Mouse (Mus musculus): ENCODE measurements around the gene Nupr1. TPM values are rescaled to one million over a fixed set of nuclear protein-coding genes. Genes with fewer than 3 reads are reported as not detected.

The Nupr1 gene
- polyA plus RNA-seq, 1 experiment from 2014 or later, result 2.8 TPM

DNA sequence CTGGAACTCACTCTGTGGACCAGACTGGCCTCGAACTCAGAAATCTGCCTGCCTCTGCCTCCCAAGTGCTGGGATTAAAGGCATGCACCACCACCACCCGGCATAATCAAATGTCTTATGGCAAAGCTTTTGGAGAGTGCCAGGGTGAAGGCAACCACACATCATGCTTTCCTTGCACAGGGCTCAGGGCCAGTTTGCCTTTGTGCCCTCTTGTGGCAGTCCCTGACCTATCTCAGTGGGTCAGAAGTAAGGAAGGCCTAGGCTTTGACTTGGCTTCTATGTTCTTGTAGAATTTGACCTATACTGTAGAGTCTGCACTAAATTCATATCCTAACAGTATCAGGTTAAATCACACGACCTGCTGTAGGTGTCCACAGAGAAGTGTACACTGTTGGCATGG, 14.0 kb downstream of the Nupr1 start:
- Histone ChIP-seq H3K27me3 (ENCODE audit: control insufficient read depth, insufficient read depth, low read length) (no peaks in the 10 kb centered on the region), H3K4me2 (no peak overlapping the region), H3K4me1 (ENCODE audit: control insufficient read depth, insufficient read depth, low read length) (no peaks in the 10 kb centered on the region), H3K9me3 (ENCODE audit: control insufficient read depth, low read length) (no peaks in the 10 kb centered on the region), H3K4me3 (ENCODE audit: low read depth, low read length) (no peak overlapping the region), H3K9ac (ENCODE audit: low read length) (no peak overlapping the region), H3K27ac (ENCODE audit: low read depth, low read length) (no peak overlapping the region), H3K36me3 (ENCODE audit: control insufficient read depth, insufficient read depth, low read length) (no peaks in the 10 kb centered on the region)
- 76% methylated on average over 3 of the region's 3 CpGs for WGBS
- DNase-seq (ENCODE audit: low spot score, missing footprints), result no peak
- no peak for ATAC-seq (ENCODE audit: low FRiP score)

DNA sequence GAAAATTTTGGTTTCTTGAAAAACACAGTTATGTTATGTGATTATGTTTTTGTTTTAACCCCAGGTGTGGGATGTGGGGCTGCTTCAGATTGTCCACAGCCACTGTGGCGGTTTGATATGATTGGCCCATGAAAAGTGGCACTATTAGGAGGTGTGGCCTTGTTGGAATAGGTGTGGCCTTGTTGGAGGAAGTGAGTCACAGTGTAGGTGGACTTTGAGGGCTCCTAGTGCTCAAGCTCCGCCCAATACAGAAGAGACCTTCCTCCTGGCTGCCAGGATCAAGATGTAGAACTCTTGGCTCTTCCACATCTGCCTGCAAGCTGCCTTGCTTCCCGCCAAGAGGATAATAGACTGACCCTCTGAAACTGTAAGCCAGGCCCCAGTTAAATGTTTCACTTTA, 17.9 kb downstream of the Nupr1 start:
- WGBS, result 77% methylated on average over 3 of the region's 3 CpGs
- Histone ChIP-seq H3K4me1 (ENCODE audit: control insufficient read depth, insufficient read depth, low read length) (no peaks in the 10 kb centered on the region), H3K27me3 (ENCODE audit: control insufficient read depth, insufficient read depth, low read length) (no peaks in the 10 kb centered on the region), H3K36me3 (ENCODE audit: control insufficient read depth, insufficient read depth, low read length) (no peaks in the 10 kb centered on the region), H3K4me2 (no peak overlapping the region), H3K4me3 (ENCODE audit: low read depth, low read length) (no peak overlapping the region), H3K9me3 (ENCODE audit: control insufficient read depth, low read length) (no peaks in the 10 kb centered on the region), H3K9ac (ENCODE audit: low read length) (no peak overlapping the region), H3K27ac (ENCODE audit: low read depth, low read length) (no peak overlapping the region)
- no peak for DNase-seq (ENCODE audit: low spot score, missing footprints)
- ATAC-seq (ENCODE audit: low FRiP score), result no peak

DNA sequence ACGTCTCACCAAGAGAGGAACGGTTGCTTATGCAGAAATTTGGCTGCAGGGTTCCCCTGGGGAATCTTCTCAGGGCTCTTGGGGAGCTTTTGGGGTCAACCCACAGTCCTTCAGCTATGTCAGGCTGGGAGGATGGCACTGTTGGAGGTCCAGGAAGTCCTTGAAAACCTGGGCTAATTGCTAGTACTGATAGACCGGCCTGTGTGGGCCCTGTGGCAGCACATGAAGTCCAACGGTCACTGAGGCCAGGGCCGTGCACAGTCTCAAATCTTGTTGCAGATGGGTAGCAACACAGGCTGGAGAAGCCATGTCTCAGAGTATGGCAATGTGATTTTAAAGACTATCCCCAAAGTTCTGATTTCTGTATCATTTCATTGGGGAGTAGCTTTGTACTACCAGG, 22.9 kb downstream of the Nupr1 start:
- Histone ChIP-seq H3K9ac (ENCODE audit: low read length) (no peak overlapping the region), H3K36me3 (ENCODE audit: control insufficient read depth, insufficient read depth, low read length) (no peaks in the 10 kb centered on the region), H3K27me3 (ENCODE audit: control insufficient read depth, insufficient read depth, low read length) (no peaks in the 10 kb centered on the region), H3K27ac (ENCODE audit: low read depth, low read length) (no peak overlapping the region), H3K9me3 (ENCODE audit: control insufficient read depth, low read length) (no peaks in the 10 kb centered on the region), H3K4me3 (ENCODE audit: low read depth, low read length) (no peak overlapping the region), H3K4me2 (no peak overlapping the region), H3K4me1 (ENCODE audit: control insufficient read depth, insufficient read depth, low read length) (no peaks in the 10 kb centered on the region)
- DNase-seq (ENCODE audit: low spot score, missing footprints) (no peak), ATAC-seq (ENCODE audit: low FRiP score) (no peak)
- 85% methylated on average over 5 of the region's 5 CpGs for WGBS

DNA sequence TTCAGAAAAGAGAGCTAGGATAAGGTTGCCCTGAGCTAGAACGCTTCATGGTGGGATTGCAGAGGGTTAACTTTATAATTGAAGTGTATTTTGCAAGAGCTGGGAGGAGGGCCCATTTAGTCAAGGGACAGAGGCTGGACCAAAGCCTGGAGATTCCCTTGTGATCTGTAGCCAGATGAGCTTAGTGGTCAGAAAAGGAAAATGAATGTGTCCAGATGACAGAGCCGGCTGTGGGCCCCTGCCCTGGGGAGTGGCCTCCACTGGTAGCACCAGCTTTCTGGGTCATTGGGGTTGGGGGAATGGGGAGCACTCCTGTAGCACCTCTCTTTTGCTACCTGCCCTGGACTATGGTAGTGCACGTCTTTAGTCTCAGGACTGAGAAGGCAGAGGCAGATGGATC, 23.6 kb downstream of the Nupr1 start:
- Histone ChIP-seq H3K4me2 (no peak overlapping the region), H3K9ac (ENCODE audit: low read length) (no peak overlapping the region), H3K36me3 (ENCODE audit: control insufficient read depth, insufficient read depth, low read length) (no peaks in the 10 kb centered on the region), H3K4me3 (ENCODE audit: low read depth, low read length) (no peak overlapping the region), H3K9me3 (ENCODE audit: control insufficient read depth, low read length) (no peaks in the 10 kb centered on the region), H3K27me3 (ENCODE audit: control insufficient read depth, insufficient read depth, low read length) (no peaks in the 10 kb centered on the region), H3K4me1 (ENCODE audit: control insufficient read depth, insufficient read depth, low read length) (no peaks in the 10 kb centered on the region), H3K27ac (ENCODE audit: low read depth, low read length) (no peak overlapping the region)
- WGBS, result 81% methylated on average over 3 of the region's 3 CpGs
- ATAC-seq (ENCODE audit: low FRiP score), result no peak
- no peak for DNase-seq (ENCODE audit: low spot score, missing footprints)

DNA sequence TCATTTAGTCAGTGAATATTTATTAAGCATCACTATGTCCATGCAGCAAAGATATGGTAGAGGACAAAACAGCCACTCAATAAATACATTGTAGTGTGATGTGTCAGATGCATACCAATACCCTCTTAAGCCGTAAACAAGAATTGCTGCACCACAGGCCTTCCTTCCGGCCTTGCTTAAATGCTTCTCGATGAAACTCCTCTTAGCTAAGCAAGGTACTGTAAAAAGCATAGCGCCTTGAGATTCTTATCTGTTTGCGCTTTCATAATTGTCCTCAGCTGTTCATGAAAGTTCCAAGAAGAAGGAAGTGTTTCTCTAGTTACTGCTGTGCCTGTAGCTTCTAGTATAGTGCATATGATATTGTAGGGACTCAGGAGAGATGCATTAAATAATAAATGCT, 24.1 kb downstream of the Nupr1 start:
- WGBS, result 89% methylated on average over 5 of the region's 5 CpGs
- H3K4me2 ChIP-seq, result no peak overlapping the region
- H3K36me3 ChIP-seq (ENCODE audit: control insufficient read depth, insufficient read depth, low read length), result no peaks in the 10 kb centered on the region
- DNase-seq (ENCODE audit: low spot score, missing footprints) (no peak), ATAC-seq (ENCODE audit: low FRiP score) (no peak)
- no peak overlapping the region for H3K9ac ChIP-seq (ENCODE audit: low read length)
- H3K4me3 ChIP-seq (ENCODE audit: low read depth, low read length), result no peak overlapping the region
- no peaks in the 10 kb centered on the region for H3K4me1 ChIP-seq (ENCODE audit: control insufficient read depth, insufficient read depth, low read length)
- no peak overlapping the region for H3K27ac ChIP-seq (ENCODE audit: low read depth, low read length)
- no peaks in the 10 kb centered on the region for H3K9me3 ChIP-seq (ENCODE audit: control insufficient read depth, low read length)
- no peaks in the 10 kb centered on the region for H3K27me3 ChIP-seq (ENCODE audit: control insufficient read depth, insufficient read depth, low read length)

DNA sequence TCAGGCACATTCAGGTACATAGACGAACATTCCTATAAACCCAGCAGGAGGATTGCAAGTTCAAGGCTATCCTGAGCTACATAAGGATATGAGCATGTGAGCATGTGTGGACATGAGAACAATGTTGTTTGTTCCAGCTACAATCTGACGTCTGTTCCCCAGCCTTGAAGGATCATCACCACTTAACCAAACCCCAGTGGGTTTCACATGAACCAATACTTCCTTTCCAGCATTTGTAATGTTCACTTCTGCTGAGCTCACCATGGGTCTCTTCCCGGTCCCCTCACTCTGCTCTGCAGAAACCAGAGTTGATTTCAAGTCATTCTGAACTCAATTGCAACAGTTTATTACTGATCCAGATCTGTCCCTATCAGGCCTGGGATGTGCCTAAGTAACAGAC, 28.0 kb downstream of the Nupr1 start:
- no peaks in the 10 kb centered on the region for H3K9me3 ChIP-seq (ENCODE audit: control insufficient read depth, low read length)
- DNase-seq (ENCODE audit: low spot score, missing footprints) (no peak), ATAC-seq (ENCODE audit: low FRiP score) (no peak)
- H3K27ac ChIP-seq (ENCODE audit: low read depth, low read length), result no peak overlapping the region
- no peaks in the 10 kb centered on the region for H3K27me3 ChIP-seq (ENCODE audit: control insufficient read depth, insufficient read depth, low read length)
- no peak overlapping the region for H3K4me2 ChIP-seq
- no peaks in the 10 kb centered on the region for H3K4me1 ChIP-seq (ENCODE audit: control insufficient read depth, insufficient read depth, low read length)
- H3K4me3 ChIP-seq (ENCODE audit: low read depth, low read length), result no peak overlapping the region
- WGBS, result 88% methylated on average over 3 of the region's 3 CpGs
- no peak overlapping the region for H3K9ac ChIP-seq (ENCODE audit: low read length)
- H3K36me3 ChIP-seq (ENCODE audit: control insufficient read depth, insufficient read depth, low read length), result no peaks in the 10 kb centered on the region

DNA sequence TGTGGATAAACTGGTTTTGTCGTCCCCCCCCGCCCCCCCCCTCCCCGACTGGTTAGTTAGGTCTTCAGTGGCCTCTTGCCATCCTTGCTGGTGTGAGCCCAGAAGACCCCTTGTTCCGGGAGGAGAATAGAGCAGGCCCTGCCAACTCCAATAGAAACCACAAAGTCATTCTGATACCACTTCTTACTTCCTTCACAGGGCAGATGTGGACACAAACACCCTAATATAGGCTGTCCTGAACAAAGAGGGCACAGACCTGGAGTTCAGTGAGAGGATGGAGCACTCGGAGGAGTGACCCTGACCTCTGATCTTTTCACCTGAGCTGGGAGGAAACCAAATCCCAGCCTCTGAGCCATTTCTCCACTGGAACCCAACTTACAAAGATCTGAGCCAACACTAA, 28.8 kb downstream of the Nupr1 start:
- Histone ChIP-seq H3K27ac (ENCODE audit: low read depth, low read length) (no peak overlapping the region), H3K4me1 (ENCODE audit: control insufficient read depth, insufficient read depth, low read length) (no peaks in the 10 kb centered on the region), H3K27me3 (ENCODE audit: control insufficient read depth, insufficient read depth, low read length) (no peaks in the 10 kb centered on the region), H3K9me3 (ENCODE audit: control insufficient read depth, low read length) (no peaks in the 10 kb centered on the region), H3K36me3 (ENCODE audit: control insufficient read depth, insufficient read depth, low read length) (no peaks in the 10 kb centered on the region), H3K9ac (ENCODE audit: low read length) (no peak overlapping the region), H3K4me2 (no peak overlapping the region), H3K4me3 (ENCODE audit: low read depth, low read length) (no peak overlapping the region)
- no peak for DNase-seq (ENCODE audit: low spot score, missing footprints)
- ATAC-seq (ENCODE audit: low FRiP score), result no peak
- 49% methylated on average over 4 of the region's 5 CpGs for WGBS

DNA sequence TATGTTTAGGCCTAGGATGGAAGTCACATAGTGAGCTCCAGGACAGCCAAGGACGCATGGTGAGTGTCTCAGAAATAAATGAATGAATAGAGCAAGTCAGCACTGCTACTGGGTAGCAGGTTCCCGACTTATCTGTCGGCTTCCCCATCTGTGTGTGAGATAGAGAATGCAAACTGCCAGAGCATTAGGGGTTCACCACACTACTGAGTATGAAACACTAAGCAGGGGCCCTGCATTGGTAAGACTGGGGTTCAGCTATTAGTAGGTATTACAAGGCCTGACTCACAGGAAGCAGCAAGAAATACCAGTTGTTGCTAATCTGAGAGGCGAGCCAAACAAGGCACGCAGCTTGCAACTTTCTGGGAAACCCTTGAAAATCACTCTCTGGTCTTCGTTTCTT, 31.7 kb downstream of the Nupr1 start:
- H3K36me3 ChIP-seq (ENCODE audit: control insufficient read depth, insufficient read depth, low read length), result no peaks in the 10 kb centered on the region
- no peak for DNase-seq (ENCODE audit: low spot score, missing footprints)
- H3K4me3 ChIP-seq (ENCODE audit: low read depth, low read length), result no peak overlapping the region
- H3K4me2 ChIP-seq, result no peak overlapping the region
- H3K4me1 ChIP-seq (ENCODE audit: control insufficient read depth, insufficient read depth, low read length), result no peaks in the 10 kb centered on the region
- no peak overlapping the region for H3K27ac ChIP-seq (ENCODE audit: low read depth, low read length)
- H3K9ac ChIP-seq (ENCODE audit: low read length), result no peak overlapping the region
- H3K27me3 ChIP-seq (ENCODE audit: control insufficient read depth, insufficient read depth, low read length), result no peaks in the 10 kb centered on the region
- no peak for ATAC-seq (ENCODE audit: low FRiP score)
- no peaks in the 10 kb centered on the region for H3K9me3 ChIP-seq (ENCODE audit: control insufficient read depth, low read length)
- 83% methylated on average over 6 of the region's 6 CpGs for WGBS

DNA sequence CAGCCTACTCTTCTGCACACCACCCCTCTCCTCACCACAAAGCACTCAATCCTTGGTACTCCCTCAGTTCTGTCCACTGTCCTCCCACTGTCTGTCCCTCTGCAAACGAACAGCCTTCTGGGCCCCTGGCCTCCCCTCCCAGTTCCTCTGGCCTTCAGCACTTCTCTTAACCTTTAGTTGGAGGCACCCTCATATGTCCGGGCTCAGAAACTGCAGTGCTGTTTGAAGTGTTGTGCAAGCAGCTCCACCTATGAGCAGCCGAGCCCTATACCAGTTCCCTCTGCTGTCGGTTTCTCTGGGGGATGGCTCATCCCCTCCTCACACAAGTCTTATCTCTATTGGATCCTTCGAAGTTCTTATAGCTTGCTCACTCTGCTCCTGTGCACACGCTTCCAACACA, 34.2 kb downstream of the Nupr1 start:
- H3K9me3 ChIP-seq (ENCODE audit: control insufficient read depth, low read length), result no peaks in the 10 kb centered on the region
- ATAC-seq (ENCODE audit: low FRiP score) (no peak), DNase-seq (ENCODE audit: low spot score, missing footprints) (no peak)
- H3K4me1 ChIP-seq (ENCODE audit: control insufficient read depth, insufficient read depth, low read length), result no peaks in the 10 kb centered on the region
- H3K9ac ChIP-seq (ENCODE audit: low read length), result no peak overlapping the region
- no peak overlapping the region for H3K27ac ChIP-seq (ENCODE audit: low read depth, low read length)
- H3K36me3 ChIP-seq (ENCODE audit: control insufficient read depth, insufficient read depth, low read length), result no peaks in the 10 kb centered on the region
- no peak overlapping the region for H3K4me2 ChIP-seq
- H3K27me3 ChIP-seq (ENCODE audit: control insufficient read depth, insufficient read depth, low read length), result no peaks in the 10 kb centered on the region
- H3K4me3 ChIP-seq (ENCODE audit: low read depth, low read length), result no peak overlapping the region
- 61% methylated on average over 6 of the region's 6 CpGs for WGBS

DNA sequence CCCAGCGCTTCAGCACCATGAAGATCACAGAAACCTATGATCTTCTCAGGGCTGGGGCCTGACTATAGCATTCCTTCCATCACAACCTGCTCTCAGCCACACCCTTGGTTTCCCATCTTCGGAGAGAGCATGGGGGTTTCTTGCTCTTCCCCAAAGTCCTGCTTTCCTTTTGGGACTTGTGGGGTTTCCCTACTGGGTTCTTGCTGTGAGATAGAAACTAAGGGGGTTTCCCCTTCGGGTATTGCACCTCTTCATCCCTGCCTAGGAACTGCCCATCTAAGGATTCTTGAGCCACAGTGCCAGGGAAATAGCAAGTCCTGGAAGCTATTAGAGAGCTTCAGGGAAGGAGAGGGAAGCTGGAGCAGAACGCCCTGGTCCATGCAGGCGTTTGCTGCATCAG, 34.8 kb downstream of the Nupr1 start:
- Histone ChIP-seq H3K27me3 (ENCODE audit: control insufficient read depth, insufficient read depth, low read length) (no peaks in the 10 kb centered on the region), H3K9me3 (ENCODE audit: control insufficient read depth, low read length) (no peaks in the 10 kb centered on the region), H3K36me3 (ENCODE audit: control insufficient read depth, insufficient read depth, low read length) (no peaks in the 10 kb centered on the region), H3K9ac (ENCODE audit: low read length) (no peak overlapping the region), H3K27ac (ENCODE audit: low read depth, low read length) (no peak overlapping the region), H3K4me2 (no peak overlapping the region), H3K4me1 (ENCODE audit: control insufficient read depth, insufficient read depth, low read length) (no peaks in the 10 kb centered on the region), H3K4me3 (ENCODE audit: low read depth, low read length) (no peak overlapping the region)
- WGBS, result 84% methylated on average over 5 of the region's 5 CpGs
- no peak for ATAC-seq (ENCODE audit: low FRiP score)
- no peak for DNase-seq (ENCODE audit: low spot score, missing footprints)

All from midbrain, embryonic 11.5 days (tissue).